Mouse (Mus musculus) midbrain, embryonic 15.5 days (tissue): Measurements from ENCODE around the gene Gm20388. TPM values are rescaled to one million over a fixed set of nuclear protein-coding genes. Genes with fewer than 3 reads are reported as not detected.

Source experiments
- ATAC-seq: fragments of 200-750 bp; cut with Nextera tagmentation; replicated peaks from 2 replicates; pipeline ENCODE4 v1.8.0; 2017; ENCODE audit warnings: moderate TSS enrichment
- H3K27ac ChIP-seq: fragments of 300-500 bp; sonication (generic); 2 replicates; pipeline ENCODE4 v1.5.1; 2015; ENCODE audit warnings: mild to moderate bottlenecking, inconsistent platforms
- H3K27me3 ChIP-seq: fragments of 300-500 bp; sonication (generic); replicated peaks from 2 replicates; pipeline ENCODE4 v1.6.1; 2015; ENCODE audit warnings: inconsistent platforms
- H3K36me3 ChIP-seq: fragments of 300-500 bp; sonication (generic); replicated peaks from 2 replicates; pipeline ENCODE4 v1.6.1; 2015; ENCODE audit warnings: inconsistent platforms
- H3K4me1 ChIP-seq: fragments of 300-500 bp; sonication (generic); 2 replicates; pipeline ENCODE4 v1.6.1; 2015; ENCODE audit warnings: inconsistent platforms
- H3K4me2 ChIP-seq: fragments of 300-500 bp; sonication (generic); 2 replicates; pipeline ENCODE4 v1.6.1; 2015; ENCODE audit warnings: inconsistent platforms, mild to moderate bottlenecking, moderate library complexity
- H3K4me3 ChIP-seq: fragments of 300-500 bp; sonication (generic); 2 replicates; pipeline ENCODE4 v1.5.1; 2015; ENCODE audit warnings: mild to moderate bottlenecking, inconsistent platforms
- H3K9ac ChIP-seq: fragments of 300-500 bp; sonication (generic); 2 replicates; pipeline ENCODE4 v1.6.1; 2015; ENCODE audit warnings: mild to moderate bottlenecking, inconsistent platforms
- H3K9me3 ChIP-seq: fragments of 300-500 bp; sonication (generic); 2 replicates; pipeline ENCODE4 v1.6.1; 2016; ENCODE audit warnings: inconsistent platforms
- WGBS: fragments of 180-500 bp; shearing (Covaris S2); methylation state at CpG from one replicate; pipeline ENCODE4 v1.1.7; 2015; ENCODE audit warnings: mixed read lengths; 5-methylcytosine and 5-hydroxymethylcytosine counted together
- polyA plus RNA-seq: library from polyadenylated mRNA; unstranded; fragments of >200 nt; fragmentation: Nextera tagmentation; extraction: Ambion mirVana; gene quantifications from 2 replicates; pipeline ENCODE4 v1.2.1, GENCODE M21; 2015

Gene Gm20388
- polyA plus RNA-seq, 1 experiment from 2014 or later: 5.6 TPM

DNA sequence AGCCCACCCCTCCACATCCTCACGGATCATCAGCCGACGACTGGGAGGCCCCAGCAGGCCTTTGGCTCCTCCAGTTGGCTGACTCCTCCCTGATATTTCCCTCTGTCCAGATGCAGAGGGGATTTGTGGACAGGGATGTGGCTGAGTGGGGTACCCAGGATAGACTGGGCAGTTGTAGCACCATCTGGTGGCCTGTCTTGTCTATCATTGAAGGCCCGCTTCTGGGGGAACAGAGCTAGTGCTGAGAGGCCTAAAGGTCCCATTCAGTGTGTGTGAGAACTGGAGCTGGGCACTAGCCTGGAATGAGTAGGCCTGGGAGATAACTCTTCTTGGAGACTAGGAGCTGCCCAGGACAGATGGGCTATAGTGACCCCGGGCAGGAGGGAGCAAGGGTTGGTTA lies 3321.1 kb downstream of the Gm20388 start:
- no peak overlapping the region for H3K9ac ChIP-seq
- H3K27ac ChIP-seq: no peak overlapping the region
- H3K4me1 ChIP-seq: peaks cover 21% of the 10 kb centered on the region
- H3K4me2 ChIP-seq: no peak overlapping the region
- H3K27me3 ChIP-seq: peaks cover 9% of the 10 kb centered on the region; the same call in 1 of the 2 replicates
- 60% methylated on average over 5 of the region's 5 CpGs for WGBS
- H3K9me3 ChIP-seq: no peaks in the 10 kb centered on the region
- ATAC-seq: no peak
- H3K4me3 ChIP-seq: no peak overlapping the region
- H3K36me3 ChIP-seq: peaks cover 17% of the 10 kb centered on the region; the same call in 1 of the 2 replicates

DNA sequence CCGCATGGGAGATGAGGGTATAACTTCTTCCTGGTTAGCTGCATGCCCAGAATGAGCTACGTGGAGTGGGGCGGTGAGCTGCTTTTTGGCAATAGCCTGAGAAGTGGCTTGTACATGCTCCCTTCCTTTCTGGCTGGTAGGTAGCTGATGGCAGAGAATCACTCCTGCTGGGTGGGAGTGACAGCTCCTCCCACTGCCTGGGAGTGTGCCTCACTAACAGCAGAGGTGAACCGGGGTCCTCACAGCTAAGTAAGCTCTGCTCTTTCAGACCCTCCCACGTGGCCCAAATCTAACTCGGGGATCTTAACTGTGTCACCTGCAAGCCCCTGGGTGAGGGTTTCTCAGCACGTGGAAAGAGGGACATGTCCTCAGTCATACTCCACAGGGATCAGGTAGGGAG lies 3321.9 kb downstream of the Gm20388 start:
- no peak for ATAC-seq

DNA sequence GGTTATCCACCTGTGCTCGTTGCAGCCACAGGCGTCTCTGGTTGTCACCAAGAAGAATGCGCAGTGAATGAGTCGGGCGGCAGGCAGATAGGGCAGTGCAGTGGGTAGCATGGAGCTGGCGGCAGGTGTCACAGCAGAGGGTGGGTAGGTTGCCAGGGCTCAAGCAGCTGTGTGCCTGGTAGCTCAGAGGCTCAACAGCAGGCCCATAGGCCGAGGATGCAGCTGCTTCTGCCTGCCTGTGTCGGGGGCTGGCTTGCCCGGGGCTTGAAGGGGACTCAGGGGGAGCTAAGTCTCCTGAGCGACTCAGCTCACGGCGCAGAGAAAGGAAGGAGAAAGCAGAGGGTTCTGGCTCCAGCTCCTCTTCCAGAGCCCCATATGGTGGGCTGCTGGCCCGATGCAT lies 3322.7 kb downstream of the Gm20388 start:
- WGBS: 56% methylated on average over 13 of the region's 13 CpGs
- Histone ChIP-seq H3K4me3 (no peak overlapping the region), H3K27ac (no peak overlapping the region), H3K27me3 (peaks cover 13% of the 10 kb centered on the region; the same call in 1 of the 2 replicates), H3K9me3 (no peaks in the 10 kb centered on the region), H3K4me1 (peaks cover 21% of the 10 kb centered on the region), H3K36me3 (peaks cover 8% of the 10 kb centered on the region; the same call in 1 of the 2 replicates), H3K9ac (no peak overlapping the region), H3K4me2 (no peak overlapping the region)
- ATAC-seq: no peak

More for the DNA sequence above, 3321.9 kb downstream of the Gm20388 start:
- Histone ChIP-seq H3K36me3 (peaks cover 14% of the 10 kb centered on the region; the same call in 1 of the 2 replicates), H3K9ac (no peak overlapping the region), H3K4me3 (no peak overlapping the region), H3K27me3 (peaks cover 13% of the 10 kb centered on the region; the same call in 1 of the 2 replicates), H3K27ac (no peak overlapping the region), H3K4me2 (no peak overlapping the region), H3K9me3 (no peaks in the 10 kb centered on the region), H3K4me1 (peaks cover 21% of the 10 kb centered on the region)
- WGBS: 48% methylated on average over 7 of the region's 7 CpGs

DNA sequence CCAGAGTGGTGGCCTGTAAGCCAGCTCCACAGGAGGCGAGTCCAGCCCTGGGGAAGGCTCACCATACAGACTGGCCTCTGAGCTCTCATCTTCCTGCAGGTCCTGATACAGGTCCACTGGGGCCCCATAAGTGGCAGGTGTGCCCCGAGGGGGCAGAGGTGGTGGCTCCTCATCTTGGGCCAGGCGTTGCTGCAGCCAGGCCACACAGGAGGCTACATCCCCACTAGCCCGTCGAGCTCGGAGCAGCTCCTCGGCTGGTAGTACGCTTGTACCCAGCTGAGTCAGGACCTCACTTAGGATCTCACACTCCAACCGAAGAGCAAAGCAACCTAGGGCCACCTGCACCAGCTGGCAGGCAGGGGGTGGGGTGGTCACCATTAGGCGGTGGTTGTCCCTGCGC lies 3323.1 kb downstream of the Gm20388 start:
- H3K9me3 ChIP-seq: no peaks in the 10 kb centered on the region
- H3K27me3 ChIP-seq: peaks cover 13% of the 10 kb centered on the region; the same call in 1 of the 2 replicates
- ATAC-seq: no peak
- peaks cover 21% of the 10 kb centered on the region for H3K4me1 ChIP-seq
- WGBS: 79% methylated on average over 11 of the region's 11 CpGs
- H3K4me3 ChIP-seq: no peak overlapping the region
- no peak overlapping the region for H3K4me2 ChIP-seq
- no peak overlapping the region for H3K9ac ChIP-seq
- peaks cover 4% of the 10 kb centered on the region; the same call in 1 of the 2 replicates for H3K36me3 ChIP-seq
- H3K27ac ChIP-seq: no peak overlapping the region

DNA sequence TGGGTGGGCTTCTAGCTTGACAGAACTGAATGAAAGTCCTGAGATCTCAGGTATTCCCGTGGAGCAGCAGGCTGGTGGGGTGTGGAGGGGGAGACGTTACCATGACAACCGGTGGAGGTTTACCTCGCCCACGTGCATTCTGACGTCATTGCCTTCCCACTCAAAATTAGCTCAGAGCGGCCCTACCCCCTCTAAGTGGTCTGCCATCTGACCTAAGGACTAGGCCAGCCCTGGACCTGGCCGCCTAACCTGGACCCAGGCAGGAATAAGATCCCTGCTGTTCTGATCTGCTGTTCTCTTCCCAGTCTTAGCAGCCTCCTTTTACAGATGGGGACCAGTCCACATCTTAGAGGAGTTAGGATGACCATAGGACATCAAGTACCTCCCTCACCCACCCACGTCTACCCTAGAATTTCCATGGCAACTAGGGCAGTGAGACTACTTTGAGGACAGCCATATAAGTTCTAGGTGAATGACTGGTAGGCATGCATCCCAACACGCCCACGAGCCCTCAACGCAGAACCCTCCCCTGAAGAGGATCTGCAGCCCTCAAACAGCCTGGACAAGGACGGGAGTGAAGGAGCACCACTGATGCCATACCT lies 3324.4 kb downstream of the Gm20388 start:
- H3K4me1 ChIP-seq: peaks cover 21% of the 10 kb centered on the region
- H3K4me3 ChIP-seq: peak overlapping the region; percentile 44
- peak overlapping the region; percentile 69 for H3K4me2 ChIP-seq
- H3K9me3 ChIP-seq: no peaks in the 10 kb centered on the region
- H3K27me3 ChIP-seq: peaks cover 13% of the 10 kb centered on the region; the same call in 1 of the 2 replicates
- 0 out of 2 replicates have a peak, but pooled peaks cover 3% of the 10 kb centered on the region for H3K36me3 ChIP-seq
- 35% methylated on average over 13 of the region's 13 CpGs for WGBS
- ATAC-seq: peak; percentile 32; the same call in 1 of the 2 replicates
- no peak overlapping the region for H3K27ac ChIP-seq
- H3K9ac ChIP-seq: peak overlapping the region; percentile 49; the same call in 1 of the 2 replicates

DNA sequence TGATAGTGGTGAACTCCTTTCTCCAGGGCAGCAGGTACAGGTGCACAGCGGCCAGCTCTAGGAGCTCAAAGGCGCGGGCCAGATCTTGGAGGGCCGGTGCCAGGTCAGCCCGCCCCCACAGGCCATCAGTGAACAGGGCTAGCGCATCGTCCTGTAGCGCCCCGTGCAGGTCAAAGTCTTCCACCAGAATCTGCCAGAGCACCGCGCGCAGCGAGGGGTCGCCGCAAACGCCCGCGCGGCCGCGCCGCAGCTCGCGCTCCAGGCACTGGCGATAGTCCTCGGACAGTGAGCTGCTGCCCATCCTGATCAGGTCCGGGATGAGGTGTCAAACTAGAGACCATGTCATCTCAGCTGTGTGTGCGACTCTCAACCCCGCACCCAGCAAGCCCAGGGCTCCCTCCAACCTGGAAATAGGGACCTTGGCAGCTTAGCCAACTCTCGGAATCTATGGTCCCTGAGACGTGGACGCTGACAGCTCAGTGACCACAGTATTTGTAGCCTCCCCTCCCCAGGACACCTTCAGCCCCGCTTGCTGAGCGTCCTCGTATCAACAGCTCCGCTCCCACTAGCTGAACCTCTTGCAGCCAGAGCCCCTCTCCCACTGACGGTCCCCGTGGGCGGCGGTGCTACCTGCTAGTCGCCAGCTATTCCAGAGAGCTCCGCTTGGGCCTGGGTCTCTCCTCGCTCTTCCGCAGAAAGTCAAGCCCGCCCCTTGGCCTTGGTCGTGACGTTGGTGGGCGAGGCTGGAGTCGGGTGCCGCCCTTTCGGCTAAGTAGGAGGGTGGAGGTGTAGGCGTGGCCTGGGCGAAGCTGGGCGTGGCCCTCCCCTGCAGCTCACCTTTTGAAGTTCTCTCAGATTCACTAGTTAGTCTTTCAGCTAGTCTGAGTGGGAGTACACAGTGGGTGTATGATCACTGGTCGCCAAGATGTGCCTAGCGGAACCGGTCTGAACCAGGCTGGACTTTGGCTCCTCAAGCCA lies 3325.2 kb downstream of the Gm20388 start, which contains the start of gene Spata2l:
Gene Spata2l (minus strand): TSS at position 714 of the 978 bp plus-strand sequence.
- H3K36me3 ChIP-seq: 0 out of 2 replicates have a peak, but pooled peaks cover 3% of the 10 kb centered on the region
- H3K27me3 ChIP-seq: peaks cover 13% of the 10 kb centered on the region; the same call in 1 of the 2 replicates
- peak; percentile 67 for ATAC-seq
- no peak within 1 kb of the TSS for H3K27ac ChIP-seq
- H3K4me3 ChIP-seq: peak within 1 kb of the TSS; percentile 44
- H3K4me2 ChIP-seq: peak within 1 kb of the TSS; percentile 69
- H3K9ac ChIP-seq: peak within 1 kb of the TSS; percentile 49
- peaks cover 21% of the 10 kb centered on the region for H3K4me1 ChIP-seq
- H3K9me3 ChIP-seq: no peaks in the 10 kb centered on the region
- 2% methylated on average over 57 of the region's 57 CpGs for WGBS

DNA sequence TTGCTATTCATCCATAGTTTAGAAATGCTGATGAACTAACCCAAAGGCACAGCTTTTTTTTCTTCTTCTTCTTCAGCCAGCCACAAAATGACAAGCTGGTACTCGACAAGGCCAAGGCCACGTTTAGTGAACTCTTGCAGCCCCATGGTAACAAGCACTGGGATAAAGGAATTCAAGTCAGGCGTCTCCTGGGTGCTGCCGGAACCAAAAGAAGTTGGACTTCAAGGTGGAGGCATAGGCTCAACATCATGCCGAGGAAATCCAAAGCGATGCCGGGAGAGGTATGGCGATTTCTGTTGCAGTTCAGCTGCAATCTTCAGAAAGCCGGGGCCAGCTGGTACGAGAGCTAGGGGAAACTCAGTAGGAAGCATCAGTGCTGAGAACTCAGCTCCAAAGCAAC lies 3328.8 kb downstream of the Gm20388 start:
- ATAC-seq: no peak
- Histone ChIP-seq H3K27ac (no peak overlapping the region), H3K4me1 (peaks cover 21% of the 10 kb centered on the region), H3K9ac (no peak overlapping the region), H3K27me3 (peaks cover 11% of the 10 kb centered on the region; the same call in 1 of the 2 replicates), H3K4me3 (no peak overlapping the region), H3K4me2 (no peak overlapping the region), H3K36me3 (peaks cover 14% of the 10 kb centered on the region; the same call in 1 of the 2 replicates), H3K9me3 (no peaks in the 10 kb centered on the region)
- 78% methylated on average over 10 of the region's 10 CpGs for WGBS

DNA sequence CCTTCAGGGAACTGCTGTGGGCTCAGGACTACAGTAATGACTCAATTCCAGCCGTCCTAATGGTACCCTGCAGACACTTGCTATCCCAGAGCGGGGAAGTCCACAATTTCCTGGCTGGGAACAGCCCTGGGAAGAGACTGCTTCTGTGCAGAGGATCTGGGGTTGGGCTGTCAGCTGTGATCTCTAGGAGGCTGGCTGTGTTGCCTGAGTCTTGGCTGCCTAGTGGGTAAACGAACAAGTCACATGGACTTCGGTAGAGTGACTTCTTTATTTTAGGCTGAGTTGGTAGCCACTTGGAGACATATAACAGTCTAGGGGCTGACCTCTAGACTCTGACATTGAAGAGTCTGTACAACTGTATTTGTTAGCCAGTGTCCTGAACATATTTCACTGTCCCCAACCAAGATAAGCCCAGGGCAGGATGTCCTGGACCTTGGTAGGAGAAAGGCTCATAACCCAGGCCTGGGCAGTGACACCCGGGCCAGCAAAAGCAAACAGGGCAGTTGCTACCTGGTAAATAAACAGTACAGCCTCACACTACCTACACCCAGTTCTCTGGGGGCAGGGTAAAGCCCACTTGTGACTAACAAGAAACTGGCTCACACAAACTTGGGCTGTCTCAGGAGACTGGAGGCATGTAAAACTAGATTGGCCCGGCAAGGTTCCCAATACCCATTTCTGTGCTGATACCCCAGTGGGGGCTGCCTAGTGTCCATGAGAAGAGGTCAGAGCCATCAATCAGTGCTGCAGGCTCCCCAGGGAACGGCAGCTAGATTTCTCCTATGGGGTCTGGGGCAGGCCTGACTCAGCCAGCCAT lies 3331.7 kb downstream of the Gm20388 start:
- no peak overlapping the region for H3K4me3 ChIP-seq
- no peak overlapping the region for H3K27ac ChIP-seq
- peaks cover 40% of the 10 kb centered on the region for H3K36me3 ChIP-seq
- H3K27me3 ChIP-seq: no peaks in the 10 kb centered on the region
- no peaks in the 10 kb centered on the region for H3K9me3 ChIP-seq
- WGBS: 90% methylated on average over 7 of the region's 7 CpGs
- H3K9ac ChIP-seq: no peak overlapping the region
- no peaks in the 10 kb centered on the region for H3K4me1 ChIP-seq
- no peak overlapping the region for H3K4me2 ChIP-seq
- no peak for ATAC-seq

DNA sequence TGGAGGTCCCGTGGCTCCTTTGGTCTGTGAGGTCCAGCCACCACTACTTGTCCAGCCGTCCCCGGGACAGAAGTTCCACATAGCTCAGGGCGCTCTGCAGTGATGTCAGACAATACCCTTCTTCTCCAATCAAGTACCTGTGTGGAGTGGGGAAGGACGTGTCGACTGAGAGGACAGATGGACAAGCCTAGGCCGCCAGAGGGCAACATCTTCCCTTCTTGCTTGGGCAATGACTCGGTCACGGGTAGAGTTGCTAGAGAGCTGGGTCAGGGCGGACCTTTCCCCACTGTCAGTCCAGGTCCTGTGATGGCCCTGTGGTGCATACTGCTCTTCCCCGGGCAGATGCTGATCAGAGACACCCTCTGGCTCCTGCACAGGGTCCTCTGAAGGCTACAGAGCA lies 3332.4 kb downstream of the Gm20388 start:
- H3K27me3 ChIP-seq: no peaks in the 10 kb centered on the region
- H3K4me1 ChIP-seq: no peaks in the 10 kb centered on the region
- 65% methylated on average over 11 of the region's 11 CpGs for WGBS
- H3K27ac ChIP-seq: no peak overlapping the region
- ATAC-seq: no peak
- peaks cover 48% of the 10 kb centered on the region for H3K36me3 ChIP-seq
- H3K4me3 ChIP-seq: no peak overlapping the region
- no peak overlapping the region for H3K9ac ChIP-seq
- no peak overlapping the region for H3K4me2 ChIP-seq
- no peaks in the 10 kb centered on the region for H3K9me3 ChIP-seq

DNA sequence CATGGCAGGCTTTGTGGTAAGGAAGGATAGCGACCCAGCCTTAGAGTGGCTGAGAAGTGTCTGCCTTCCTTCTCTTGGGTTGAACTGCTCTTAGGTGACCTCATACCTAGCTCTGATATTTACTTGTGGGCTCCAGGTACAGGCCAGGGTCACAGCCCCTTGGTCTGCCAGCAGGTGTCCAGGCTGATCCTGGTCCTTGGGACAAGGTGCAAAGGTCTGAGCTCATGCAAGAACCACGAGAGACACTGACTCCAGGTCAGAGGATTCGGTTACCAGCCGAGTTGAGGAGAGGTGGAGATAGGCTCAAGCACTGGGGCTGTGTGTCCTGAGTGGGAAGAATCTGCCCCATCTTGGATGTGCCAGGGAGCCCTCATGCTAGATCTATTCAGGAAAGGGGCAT lies 3333.7 kb downstream of the Gm20388 start:
- Histone ChIP-seq H3K9me3 (no peaks in the 10 kb centered on the region), H3K27me3 (no peaks in the 10 kb centered on the region), H3K4me2 (no peak overlapping the region), H3K36me3 (peaks cover 61% of the 10 kb centered on the region), H3K9ac (no peak overlapping the region), H3K27ac (no peak overlapping the region), H3K4me1 (no peaks in the 10 kb centered on the region), H3K4me3 (no peak overlapping the region)
- 94% methylated on average over 4 of the region's 4 CpGs for WGBS
- no peak for ATAC-seq

DNA sequence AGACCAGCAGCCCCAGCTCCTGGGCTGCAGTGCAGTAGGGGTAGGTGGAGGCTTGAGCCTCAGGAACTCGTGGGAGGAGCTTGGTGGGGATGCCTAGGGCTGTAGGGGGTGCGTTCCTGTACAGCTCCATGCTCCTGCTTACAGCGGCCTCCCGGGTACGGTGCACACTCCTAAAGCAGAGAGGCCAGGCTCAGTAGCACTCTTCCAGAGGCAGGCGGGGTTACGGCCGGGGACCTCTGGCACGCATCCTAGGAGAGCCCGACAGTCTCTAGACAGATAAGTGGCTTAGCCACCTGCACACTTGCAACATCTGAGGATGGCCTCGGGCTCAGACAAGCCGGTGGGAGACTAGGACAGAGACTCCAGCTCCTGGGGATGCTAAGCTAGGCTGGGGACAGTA lies 3334.9 kb downstream of the Gm20388 start:
- Histone ChIP-seq H3K9me3 (no peaks in the 10 kb centered on the region), H3K4me1 (no peaks in the 10 kb centered on the region), H3K9ac (no peak overlapping the region), H3K4me2 (no peak overlapping the region), H3K4me3 (no peak overlapping the region), H3K27me3 (no peaks in the 10 kb centered on the region), H3K27ac (no peak overlapping the region), H3K36me3 (peaks cover 72% of the 10 kb centered on the region)
- 93% methylated on average over 12 of the region's 12 CpGs for WGBS
- no peak for ATAC-seq
